Mouse (Mus musculus) adrenal gland, postnatal 36 days (tissue): ENCODE measurements around the gene Rab25. TPM values are rescaled to one million over a fixed set of nuclear protein-coding genes. Genes with fewer than 3 reads are reported as not detected.

Experiments used
- DNase-seq, 2 experiments: peaks; one replicate each; pipeline ENCODE4 v3.0.0; 2021; ENCODE audit warnings: mixed read lengths in 1 of 2
- microRNA-seq: library from miRNA; unstranded; fragments of <30 nt; microRNA quantifications from one replicate; pipeline ENCODE4 v1.2.0, GENCODE M21; 2021
- total RNA-seq, 2 experiments: library from RNA; stranded (reverse); gene quantifications; 2 replicates each; pipeline ENCODE4 v1.2.3; 2021

The Rab25 gene
- total RNA-seq, 2 experiments from 2014 or later, result not detected

- DNase-seq, result peak; percentile 95
Measured at GRCm38 (mm10) chr3:88502641-88503504, 45.2 kb downstream of the Rab25 start.

- DNase-seq, result peak; percentile 45 to 65
Measured at GRCm38 (mm10) chr3:88502031-88502571, 46.0 kb downstream of the Rab25 start.

- DNase-seq, result no peak
Measured at GRCm38 (mm10) chr3:88501366-88502030, 46.6 kb downstream of the Rab25 start.

GRCm38 (mm10) chr3:88500655-88501365 is 47.3 kb downstream of the Rab25 start:
- no peak for DNase-seq

GRCm38 (mm10) chr3:88500087-88500486 is 48.0 kb downstream of the Rab25 start:
- no peak for DNase-seq

GRCm38 (mm10) chr3:88499580-88499979 is 48.5 kb downstream of the Rab25 start:
- no peak for DNase-seq

GRCm38 (mm10) chr3:88495741-88496415 is 52.2 kb downstream of the Rab25 start:
- DNase-seq, result peak; percentile 65 to 68

GRCm38 (mm10) chr3:88494836-88495628 is 53.1 kb downstream of the Rab25 start:
- peak; percentile 89 to 90 for DNase-seq

GRCm38 (mm10) chr3:88493706-88494582 is 54.2 kb downstream of the Rab25 start:
- no peak for DNase-seq

Small RNAs within 50 kb of the gene (microRNA-seq; reads per million reads assigned to microRNA genes)
- gene Mir1905, result not detected

Other genes starting within 250 kb of the Rab25 start
- gene Glmp, start 223.3 kb downstream of the Rab25 start, total RNA-seq, result 100 to 1,000 TPM; 199 to 231 TPM
- gene Tmem79, start 212.2 kb downstream of the Rab25 start, total RNA-seq, result 10 to 100 TPM in 1 of 2 experiments, 1 to 10 TPM in 1; 9.8 to 13.9 TPM
- gene Smg5, start 212.0 kb downstream of the Rab25 start, total RNA-seq, result 10 to 100 TPM; 43.2 to 45.0 TPM
- 1 to 10 TPM in 1 of 2 experiments, under 1 TPM in 1; 0.96 to 1.5 TPM for gene Paqr6, start 183.7 kb downstream of the Rab25 start, total RNA-seq
- gene Bglap3, start 175.6 kb downstream of the Rab25 start, total RNA-seq, result under 1 TPM in 1 of 2 experiments, not detected in 1; 0.76 TPM
- gene Bglap2, start 169.6 kb downstream of the Rab25 start, total RNA-seq, result not detected
- gene Bglap, start 163.8 kb downstream of the Rab25 start, total RNA-seq, result 1 to 10 TPM in 1 of 2 experiments, under 1 TPM in 1; 0.99 to 1.9 TPM
- gene Pmf1, start 138.0 kb downstream of the Rab25 start, total RNA-seq, result 10 to 100 TPM; 29.4 to 43.1 TPM
- 10 to 100 TPM; 47.2 to 48.1 TPM for gene Slc25a44, start 123.2 kb downstream of the Rab25 start, total RNA-seq
- gene Sema4a, start 87.1 kb downstream of the Rab25 start, total RNA-seq, result 10 to 100 TPM in 1 of 2 experiments, 1 to 10 TPM in 1; 8.9 to 12.6 TPM
- gene Lmna, start 38.3 kb downstream of the Rab25 start, total RNA-seq, result 100 to 1,000 TPM; 109 to 141 TPM
- 1 to 10 TPM; 3.1 to 4.3 TPM for gene Mex3a, start 15.9 kb downstream of the Rab25 start, total RNA-seq
- 100 to 1,000 TPM; 142 to 148 TPM for gene Lamtor2, start 4.8 kb upstream of the Rab25 start, total RNA-seq
- gene Ubqln4, start 5.5 kb upstream of the Rab25 start, total RNA-seq, result 10 to 100 TPM; 73.3 to 74.2 TPM
- 100 to 1,000 TPM; 207 to 252 TPM for gene Ssr2, start 27.6 kb upstream of the Rab25 start, total RNA-seq
- 10 to 100 TPM; 24.6 to 25.3 TPM for gene Arhgef2, start 57.7 kb upstream of the Rab25 start, total RNA-seq
- not detected for gene Rxfp4, start 104.8 kb upstream of the Rab25 start, total RNA-seq
- 10 to 100 TPM; 46.5 to 64.3 TPM for gene Khdc4, start 137.5 kb upstream of the Rab25 start, total RNA-seq
- 10 to 100 TPM; 49.9 to 58.4 TPM for gene Rit1, start 168.5 kb upstream of the Rab25 start, total RNA-seq
- 1 to 10 TPM; 6.0 to 9.4 TPM for gene Syt11, start 226.9 kb upstream of the Rab25 start, total RNA-seq